Mouse (Mus musculus) liver, embryonic 14.5 days (tissue): ENCODE data around the gene Gulp1.

Experiments
- CTCF ChIP-seq: IDR thresholded peaks from 2 replicates; pipeline ENCODE4 v1.5.1; 2016; ENCODE audit warnings: antibody characterized with exemption, low read depth, control low read depth
- EP300 ChIP-seq: IDR thresholded peaks from 2 replicates; pipeline ENCODE4 v1.6.1; 2016; ENCODE audit warnings: antibody characterized with exemption, low read depth

- TF ChIP-seq EP300 = no peak
- peak; percentile 60 for TF ChIP-seq CTCF
Measured at GRCm38 (mm10) chr1:44551461-44552370, at the start of gene Gulp1.
